ENCODE assay signal across 13 mouse cellular contexts in genomic region chr1:64928542-64928941, GRCm38 (mm10). TPM values are rescaled to one million over a fixed set of nuclear protein-coding genes. Genes with fewer than 3 reads are reported as not detected.
DNase-seq lines count a peak whose midpoint lies in the region; ATAC-seq lines count a peak whose summit lies in the region.
"Had no signal": no experiment of that assay in that cellular context is flagged by ENCODE, and none has a peak within 500 bp of the region (broad histone marks: within the 10 kb centered on the region; RNA-seq: fewer than 3 reads in every experiment).

No protein-coding gene starts in this region.

- peak; percentile 29 for DNase-seq in layer of hippocampus, adult 11-12 months (ENCODE audit: low spot score)
- no peak for DNase-seq in layer of hippocampus, adult 9-10 months (ENCODE audit: low spot score)
- DNase-seq in B cell, adult 2 months, result peak; percentile 76 to 80
- peak; percentile 57 to 67 for DNase-seq in monocyte, adult 2 months (ENCODE audit: low read depth in 1 of 2, low spot score in 2 of 2)
- DNase-seq in frontal cortex, postnatal 25 days (ENCODE audit: low spot score in 2 of 2), result no peak
- DNase-seq in retina, embryonic 14.5 days (ENCODE audit: low spot score), result no peak
- DNase-seq in gastrocnemius, postnatal 36 days, result no peak
- DNase-seq: adrenal gland, postnatal 25 days; gastrocnemius, postnatal 14 days; right cerebral cortex, postnatal 4 days had no signal

- intact Hi-C loops in gastrocnemius, postnatal 36 days (cut with DNase I), result no loop called here

- ATAC-seq in granulocyte monocyte progenitor cell, adult 5-6 weeks (replicated peaks; ENCODE audit: poor library complexity, severe bottlenecking), result peak; percentile 59
- ATAC-seq: forebrain, embryonic 14.5 days; intestine, embryonic 16.5 days had no signal

RNA-seq across cellular contexts. Expression of gene Plekhm3, which starts 28.1 kb away (rescaled TPM):
- 12.5 and 13.5 TPM in 2 replicates for total RNA-seq in granulocyte monocyte progenitor cell, adult 5-6 weeks (2014; fragmentation: Nextera tagmentation)
- 5.4 and 8.5 TPM in 2 replicates for total RNA-seq in granulocyte monocyte progenitor cell, adult 5-6 weeks (2017)
- total RNA-seq in gastrocnemius, postnatal 36 days (2021), result 1 to 10 TPM; 4.7 to 6.7 TPM

Comparison
In these comparisons a context has a peak if more than half of its experiments do, and no peak if none do; other contexts are left out.
1. DNase-seq: peak in layer of hippocampus, adult 11-12 months (single experiment), B cell, adult 2 months (2 of 2) and monocyte, adult 2 months (2 of 2); none in layer of hippocampus, adult 9-10 months (single experiment), frontal cortex, postnatal 25 days (0 of 2), retina, embryonic 14.5 days (single experiment) and gastrocnemius, postnatal 36 days (0 of 2).